12 mouse cellular contexts compared by ENCODE assay signal in genomic region chr5:105346463-105346862, GRCm38 (mm10). TPM values are rescaled to one million over a fixed set of nuclear protein-coding genes. Genes with fewer than 3 reads are reported as not detected.
A peak's percentile ranks its signal among the peaks of the same experiment; 100 is the strongest.
DNase-seq lines count a peak whose midpoint lies in the region; ATAC-seq lines count a peak whose summit lies in the region.
"Had no signal": no experiment of that assay in that cellular context is flagged by ENCODE, and none has a peak within 500 bp of the region (broad histone marks: within the 10 kb centered on the region; RNA-seq: fewer than 3 reads in every experiment).

No protein-coding gene starts in this region.

- no peaks in the 10 kb centered on the region for H3K36me3 ChIP-seq in heart, embryonic 12.5 days
- no peaks in the 10 kb centered on the region for H3K36me3 ChIP-seq in heart, embryonic 10.5 days
- no peaks in the 10 kb centered on the region for H3K36me3 ChIP-seq in limb, embryonic 15.5 days

- no peaks in the 10 kb centered on the region for H3K27me3 ChIP-seq in heart, embryonic 12.5 days (replicated peaks)
- no peaks in the 10 kb centered on the region for H3K27me3 ChIP-seq in heart, embryonic 10.5 days (ENCODE audit: insufficient read depth, poor library complexity, severe bottlenecking)
- H3K27me3 ChIP-seq in limb, embryonic 15.5 days: no peaks in the 10 kb centered on the region

- no peak overlapping the region for H3K4me3 ChIP-seq in heart, embryonic 12.5 days
- H3K4me3 ChIP-seq in heart, embryonic 10.5 days: no peak overlapping the region
- no peak overlapping the region for H3K4me3 ChIP-seq in limb, embryonic 15.5 days

- peaks cover 17% of the 10 kb centered on the region for H3K4me1 ChIP-seq in heart, embryonic 12.5 days (replicated peaks)
- peaks cover 9% of the 10 kb centered on the region; the same call in 1 of the 2 replicates for H3K4me1 ChIP-seq in heart, embryonic 10.5 days
- H3K4me1 ChIP-seq in limb, embryonic 15.5 days: no peaks in the 10 kb centered on the region

- no peaks in the 10 kb centered on the region for H3K9me3 ChIP-seq in heart, embryonic 12.5 days (replicated peaks)
- H3K9me3 ChIP-seq in heart, embryonic 10.5 days: no peaks in the 10 kb centered on the region
- H3K9me3 ChIP-seq in limb, embryonic 15.5 days: no peaks in the 10 kb centered on the region

- peak; percentile 79 for ATAC-seq in heart, embryonic 12.5 days (ENCODE audit: insufficient number of reproducible peaks, low FRiP score)
- peak; percentile 48; the same call in 1 of the 2 replicates for ATAC-seq in limb, embryonic 15.5 days (ENCODE audit: insufficient number of reproducible peaks, low FRiP score, low TSS enrichment, low read depth)
- ATAC-seq in megakaryocyte, adult 5-6 weeks (ENCODE audit: poor library complexity, severe bottlenecking): no peak

- no peak for DNase-seq in heart, embryonic 10.5 days (ENCODE audit: low spot score)
- DNase-seq in NIH3T3 (ENCODE audit: low read depth): peak; percentile 29
- peak; percentile 41 for DNase-seq in lung, postnatal 36 days
- DNase-seq in gastrocnemius, postnatal 10 days: no peak
- no peak for DNase-seq in left cerebral cortex, adult 8-10 months (ENCODE audit: low spot score in 2 of 2)
- DNase-seq: adrenal gland, postnatal 14 days; gastrocnemius, postnatal 14 days; kidney, adult 9 months had no signal

- no peak overlapping the region for H3K9ac ChIP-seq in heart, embryonic 12.5 days
- no peak overlapping the region for H3K9ac ChIP-seq in limb, embryonic 15.5 days

- no peak overlapping the region for H3K4me2 ChIP-seq in heart, embryonic 12.5 days
- no peak overlapping the region for H3K4me2 ChIP-seq in limb, embryonic 15.5 days

- H3K27ac ChIP-seq in heart, embryonic 12.5 days (ENCODE audit: poor library complexity, severe bottlenecking): peak overlapping the region; percentile 57
- H3K27ac ChIP-seq in heart, embryonic 10.5 days: no peak overlapping the region
- no peak overlapping the region for H3K27ac ChIP-seq in limb, embryonic 15.5 days

RNA-seq across cellular contexts. Expression of gene Gbp6, which starts 53.0 kb away (rescaled TPM):
- 2.0 and 2.8 TPM in 2 replicates for polyA plus RNA-seq in heart, embryonic 12.5 days (2016; fragmentation: Nextera tagmentation; extraction: Ambion mirVana)
- 2.4 and 3.4 TPM in 2 replicates for polyA plus RNA-seq in heart, embryonic 10.5 days (2016; fragmentation: Nextera tagmentation; extraction: Ambion mirVana)
- 1.9 and 2.0 TPM in 2 replicates for polyA plus RNA-seq in limb, embryonic 15.5 days (2015; fragmentation: Nextera tagmentation; extraction: Ambion mirVana)
- total RNA-seq in gastrocnemius, postnatal 10 days (2021): 1 to 10 TPM; 1.1 to 1.6 TPM
- 1 to 10 TPM in 3 of 4 experiments, under 1 TPM in 1; 0.93 to 2.6 (median 1.8) TPM for total RNA-seq in left cerebral cortex, adult 8-10 months (2022)
- 1.0 and 1.1 TPM in 2 replicates for total RNA-seq in megakaryocyte, adult 5-6 weeks (2015)
- 2.2 and 2.6 TPM in 2 replicates for total RNA-seq in megakaryocyte, adult 5-6 weeks (2017)

RNA-seq across cellular contexts. Expression of gene Gm43302, which starts 53.0 kb away (rescaled TPM):
- not detected in 2 replicates for polyA plus RNA-seq in heart, embryonic 12.5 days (2016; fragmentation: Nextera tagmentation; extraction: Ambion mirVana)
- polyA plus RNA-seq in heart, embryonic 10.5 days (2016; fragmentation: Nextera tagmentation; extraction: Ambion mirVana): not detected in 2 replicates
- 0.30 TPM in 1 of 2 replicates, not detected in the other for polyA plus RNA-seq in limb, embryonic 15.5 days (2015; fragmentation: Nextera tagmentation; extraction: Ambion mirVana)
- total RNA-seq in gastrocnemius, postnatal 10 days (2021): under 1 TPM in 1 of 2 experiments, not detected in 1; 0.05 TPM
- not detected for total RNA-seq in left cerebral cortex, adult 8-10 months (2022)
- not detected in 2 replicates for total RNA-seq in megakaryocyte, adult 5-6 weeks (2015)
- total RNA-seq in megakaryocyte, adult 5-6 weeks (2017): not detected in 2 replicates
- total RNA-seq: gastrocnemius, postnatal 14 days; left cerebral cortex, postnatal 36 days had no signal

Comparison
In these comparisons a context has a peak if more than half of its experiments do, and no peak if none do; other contexts are left out.
1. DNase-seq: peak in NIH3T3 (single experiment) and lung, postnatal 36 days (single experiment); none in heart, embryonic 10.5 days (single experiment), gastrocnemius, postnatal 10 days (single experiment) and left cerebral cortex, adult 8-10 months (0 of 2).